Mouse (Mus musculus) E14TG2a.4 (cell line): ENCODE data around the gene Ndufb4.

Source experiments
- CTCF ChIP-seq: conservative IDR thresholded peaks from 2 replicates; pipeline ENCODE4 v1.5.1; 2014; ENCODE audit warnings: low read length
- NANOG ChIP-seq: IDR thresholded peaks from 2 replicates; pipeline ENCODE4 v1.6.1; 2014; ENCODE audit warnings: borderline replicate concordance, low read length, mixed read lengths

DNA sequence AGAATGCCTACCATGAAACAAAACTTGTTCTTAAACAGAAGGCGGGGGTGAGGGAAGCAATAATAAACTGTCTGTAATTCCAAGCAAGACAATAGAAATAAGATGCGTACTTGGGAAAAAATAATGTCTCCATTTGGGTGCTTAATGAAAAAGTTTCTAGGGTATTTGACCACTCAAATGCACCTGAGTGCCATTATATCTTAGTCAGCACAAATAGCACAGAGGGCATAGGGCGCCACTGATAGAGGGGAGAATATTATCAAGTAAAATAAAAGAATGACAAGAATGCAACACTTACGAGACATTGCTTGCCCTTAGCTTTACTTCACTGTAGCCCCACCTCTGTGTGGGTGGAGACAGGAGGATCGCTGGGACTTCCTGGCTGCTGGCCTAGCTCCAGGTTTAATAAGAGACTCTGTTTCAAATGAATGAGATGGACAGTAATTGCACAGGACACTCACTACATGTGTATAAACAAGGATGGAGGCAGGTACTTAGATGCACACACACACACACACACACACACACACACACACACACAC, 11.2 kb upstream of the Ndufb4 start:
- TF ChIP-seq CTCF, result no peak
- TF ChIP-seq NANOG, result no peak
